Mouse (Mus musculus): ENCODE measurements at regions not wholly inside any gene's neighbourhood (a gene's known extent, or its start where the extent isn't known, plus 50 kb on each side); places are given as distances from the start of the nearest gene placed in this dataset.

- TF ChIP-seq CTCF (IDR thresholded peaks at IDR 0.05; ENCODE audit: extremely low read depth, insufficient read length, insufficient replicate concordance, low read depth, low read length), result no peak
- no peak for TF ChIP-seq POLR2A (IDR thresholded peaks at IDR 0.05; ENCODE audit: low read depth, low read length)
Observed at GRCm38 (mm10) chr15:62114815-62115214, 1192.0 kb upstream of the A1bg start.

All from small intestine, adult 2 months (tissue).